Mouse (Mus musculus): ENCODE results near the gene Hnrnpc. TPM values are rescaled to one million over a fixed set of nuclear protein-coding genes. Genes with fewer than 3 reads are reported as not detected.

Gene Hnrnpc
- total RNA-seq, 2 experiments from 2014 or later = 362 to 637 TPM

GRCm38 (mm10) chr14:52039332-52039731, 64.5 kb downstream of the Hnrnpc start:
- ATAC-seq (replicated peaks; ENCODE audit: poor library complexity, severe bottlenecking) = no peak

GRCm38 (mm10) chr14:52035926-52036325, 67.9 kb downstream of the Hnrnpc start:
- no peak for ATAC-seq (replicated peaks; ENCODE audit: poor library complexity, severe bottlenecking)

- ATAC-seq (replicated peaks; ENCODE audit: poor library complexity, severe bottlenecking) = no peak
These were observed 77.5 kb downstream of the Hnrnpc start for GRCm38 (mm10) chr14:52026342-52026741.

GRCm38 (mm10) chr14:52024133-52024532, 79.7 kb downstream of the Hnrnpc start:
- no peak for ATAC-seq (replicated peaks; ENCODE audit: poor library complexity, severe bottlenecking)

Other genes with a start within 250 kb of the Hnrnpc start
- gene Mettl17, start 219.2 kb downstream of the Hnrnpc start, total RNA-seq (2014; fragmentation: Nextera tagmentation) = 15.4 and 22.2 TPM in 2 replicates
- 13.1 and 34.7 TPM in 2 replicates for gene Mettl17, start 219.2 kb downstream of the Hnrnpc start, total RNA-seq (2017)
- 0.49 and 1.4 TPM in 2 replicates for gene Slc39a2, start 211.1 kb downstream of the Hnrnpc start, total RNA-seq (2014; fragmentation: Nextera tagmentation)
- gene Slc39a2, start 211.1 kb downstream of the Hnrnpc start, total RNA-seq (2017) = 0.09 and 0.21 TPM in 2 replicates
- gene Ndrg2, start 189.9 kb downstream of the Hnrnpc start, total RNA-seq (2014; fragmentation: Nextera tagmentation) = 5.4 and 6.2 TPM in 2 replicates
- 8.7 and 11.4 TPM in 2 replicates for gene Ndrg2, start 189.9 kb downstream of the Hnrnpc start, total RNA-seq (2017)
- not detected in 2 replicates for gene Tppp2, start 185.6 kb downstream of the Hnrnpc start, total RNA-seq (2014; fragmentation: Nextera tagmentation)
- gene Tppp2, start 185.6 kb downstream of the Hnrnpc start, total RNA-seq (2017) = not detected in 2 replicates
- gene Rnase13, start 181.3 kb downstream of the Hnrnpc start, total RNA-seq (2014; fragmentation: Nextera tagmentation) = not detected in 2 replicates
- gene Rnase13, start 181.3 kb downstream of the Hnrnpc start, total RNA-seq (2017) = not detected in 2 replicates
- 8.6 and 14.9 TPM in 2 replicates for gene Arhgef40, start 119.3 kb downstream of the Hnrnpc start, total RNA-seq (2014; fragmentation: Nextera tagmentation)
- gene Arhgef40, start 119.3 kb downstream of the Hnrnpc start, total RNA-seq (2017) = 10.8 and 11.4 TPM in 2 replicates
- not detected in 2 replicates for gene Tmem253, start 88.4 kb downstream of the Hnrnpc start, total RNA-seq (2014; fragmentation: Nextera tagmentation)
- gene Tmem253, start 88.4 kb downstream of the Hnrnpc start, total RNA-seq (2017) = not detected in 2 replicates
- gene Zfp219, start 83.3 kb downstream of the Hnrnpc start, total RNA-seq (2014; fragmentation: Nextera tagmentation) = 11.3 and 20.1 TPM in 2 replicates
- gene Zfp219, start 83.3 kb downstream of the Hnrnpc start, total RNA-seq (2017) = 13.6 and 17.0 TPM in 2 replicates
- not detected in 2 replicates for gene Olfr221, start 61.6 kb downstream of the Hnrnpc start, total RNA-seq (2014; fragmentation: Nextera tagmentation)
- gene Olfr221, start 61.6 kb downstream of the Hnrnpc start, total RNA-seq (2017) = not detected in 2 replicates
- 7.4 and 10.8 TPM in 2 replicates for gene Rpgrip1, start 6.7 kb upstream of the Hnrnpc start, total RNA-seq (2014; fragmentation: Nextera tagmentation)
- 4.5 and 4.8 TPM in 2 replicates for gene Rpgrip1, start 6.7 kb upstream of the Hnrnpc start, total RNA-seq (2017)
- 91.5 and 98.8 TPM in 2 replicates for gene Supt16, start 93.4 kb upstream of the Hnrnpc start, total RNA-seq (2014; fragmentation: Nextera tagmentation)
- 229 and 242 TPM in 2 replicates for gene Supt16, start 93.4 kb upstream of the Hnrnpc start, total RNA-seq (2017)
- 71.1 and 96.4 TPM in 2 replicates for gene Chd8, start 153.8 kb upstream of the Hnrnpc start, total RNA-seq (2014; fragmentation: Nextera tagmentation)
- gene Chd8, start 153.8 kb upstream of the Hnrnpc start, total RNA-seq (2017) = 60.1 and 63.5 TPM in 2 replicates
- gene Tox4, start 175.1 kb upstream of the Hnrnpc start, total RNA-seq (2014; fragmentation: Nextera tagmentation) = 44.1 and 47.1 TPM in 2 replicates
- gene Tox4, start 175.1 kb upstream of the Hnrnpc start, total RNA-seq (2017) = 43.1 and 45.9 TPM in 2 replicates
- gene Rab2b, start 175.5 kb upstream of the Hnrnpc start, total RNA-seq (2014; fragmentation: Nextera tagmentation) = 10.5 and 21.9 TPM in 2 replicates
- 4.1 and 8.7 TPM in 2 replicates for gene Rab2b, start 175.5 kb upstream of the Hnrnpc start, total RNA-seq (2017)
- 47.6 and 54.5 TPM in 2 replicates for gene Mettl3, start 201.1 kb upstream of the Hnrnpc start, total RNA-seq (2014; fragmentation: Nextera tagmentation)
- gene Mettl3, start 201.1 kb upstream of the Hnrnpc start, total RNA-seq (2017) = 33.6 and 33.7 TPM in 2 replicates
- gene Sall2, start 224.7 kb upstream of the Hnrnpc start, total RNA-seq (2014; fragmentation: Nextera tagmentation) = 0.45 TPM in 1 of 2 replicates, not detected in the other
- 0.39 and 0.46 TPM in 2 replicates for gene Sall2, start 224.7 kb upstream of the Hnrnpc start, total RNA-seq (2017)

Data from granulocyte monocyte progenitor cell, adult 5-6 weeks (primary cell).